Mouse (Mus musculus) layer of hippocampus, postnatal 10 days (tissue): Measurements from ENCODE around the gene Ddx5. TPM values are rescaled to one million over a fixed set of nuclear protein-coding genes. Genes with fewer than 3 reads are reported as not detected.
A peak's percentile ranks its signal among the peaks of the same experiment; 100 is the strongest.
"Not testable (repeated sequence)": the region's sequence is repeated elsewhere in the genome, so short reads cannot be mapped to it uniquely, and the experiment has no call there.

Source experiments
- DNase-seq, 2 experiments: peaks; one replicate each; pipeline ENCODE4 v3.0.0; 2021; ENCODE audit warnings: low spot score in 2 of 2
- long read RNA-seq: library from polyadenylated mRNA; stranded (forward); transcript quantifications from one replicate; pipeline ENCODE4 v2.0.0, GENCODE M21; 2023
- total RNA-seq, 2 experiments: library from RNA; stranded (reverse); gene quantifications; 2 replicates each; pipeline ENCODE4 v1.2.3; 2021

The Ddx5 gene
- 100 to 1,000 TPM; 692 to 786 TPM for total RNA-seq
- long read RNA-seq, transcript Ddx5-201 (13 exons, 3,559 nt) = major isoform, 378 of 626 reads
- long read RNA-seq, transcript Ddx5-208 (12 exons, 3,593 nt) = minor isoform, 64 of 626 reads
- long read RNA-seq, partial matches to known transcripts = 53 of 626 reads
- long read RNA-seq, other reads (novel, unspliced or antisense) = 131 of 626 reads

DNA sequence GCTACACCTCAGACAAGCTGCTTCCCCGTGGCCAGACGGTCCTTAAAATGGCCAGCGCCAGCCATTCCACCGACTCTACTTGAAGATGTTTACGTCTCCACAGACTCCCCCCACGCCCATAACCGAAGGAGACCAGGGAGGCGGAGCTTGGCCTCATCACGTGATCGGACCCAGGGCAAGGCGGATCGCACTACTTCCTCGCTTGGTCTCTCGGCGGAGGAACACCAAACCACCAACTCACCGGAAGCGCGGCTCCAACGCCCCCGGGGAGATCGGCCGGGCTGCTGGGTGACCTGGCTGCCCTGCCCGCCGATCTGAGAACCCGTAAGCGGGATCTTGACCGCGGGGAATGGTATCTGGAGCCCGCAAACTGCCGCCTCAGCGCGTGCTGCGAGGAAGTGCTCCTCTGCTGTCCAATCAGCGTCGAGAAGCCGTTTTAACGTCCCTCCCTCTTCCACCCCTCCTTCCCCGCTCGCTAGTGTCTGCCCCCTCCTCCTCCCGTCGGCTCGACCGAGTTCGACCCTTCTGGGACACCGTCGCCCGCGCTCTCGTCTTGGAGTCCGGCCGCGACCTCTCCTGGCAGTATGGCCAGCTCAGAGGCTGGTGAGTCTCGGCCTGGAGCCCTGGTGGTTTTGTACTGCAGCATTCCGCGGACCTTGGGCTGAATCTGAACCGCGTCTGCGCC lies at the start of gene Ddx5, which contains the start of gene Cep95:
Ddx5 (minus strand) TSS at position 411 of the 685 bp plus-strand sequence.
Cep95 (plus strand) TSS at position 478 of the 685 bp plus-strand sequence.
- DNase-seq = peak; percentile 96 to 97

DNA sequence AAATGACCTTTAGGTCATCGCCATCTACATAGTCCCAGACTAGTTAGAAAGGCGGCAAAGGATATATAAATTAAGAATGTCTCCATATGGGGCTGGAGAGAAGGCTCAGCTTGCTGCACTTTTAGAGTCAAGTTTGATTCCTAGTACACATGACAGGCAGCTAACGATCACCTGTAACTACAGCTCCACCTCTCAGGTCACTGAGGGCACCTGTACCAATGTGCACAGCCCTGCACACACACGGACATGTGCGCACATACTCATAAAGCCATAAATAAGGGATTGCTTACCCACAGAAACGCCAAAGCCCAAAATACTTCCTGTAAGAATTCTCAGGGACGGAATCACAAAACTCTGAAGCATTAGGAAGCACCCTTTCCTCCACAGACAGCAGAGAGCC lies 39.1 kb upstream of the Ddx5 start:
- DNase-seq = no peak

DNA sequence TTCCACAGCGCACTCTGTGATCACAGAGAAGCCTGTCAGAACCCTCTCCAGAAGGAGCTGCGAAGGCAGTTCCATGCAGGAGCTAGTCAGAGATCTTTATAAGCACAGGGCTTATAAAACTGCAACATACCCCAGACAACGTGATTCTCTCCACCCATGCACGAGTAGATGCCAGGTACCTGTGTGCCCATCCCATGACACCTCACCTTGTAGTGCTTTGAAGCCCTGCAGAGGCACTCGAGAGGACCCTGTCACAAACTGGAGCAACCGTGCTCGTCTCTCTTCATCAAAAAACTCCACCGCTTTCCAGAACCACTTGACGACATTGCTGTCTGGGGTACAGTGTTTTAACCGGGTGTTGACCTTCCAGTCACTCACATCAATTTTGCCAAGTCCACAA lies 35.4 kb upstream of the Ddx5 start:
- DNase-seq = no peak

- DNase-seq = no peak
Observed at GRCm38 (mm10) chr11:106823741-106824140, 34.8 kb upstream of the Ddx5 start.

DNA sequence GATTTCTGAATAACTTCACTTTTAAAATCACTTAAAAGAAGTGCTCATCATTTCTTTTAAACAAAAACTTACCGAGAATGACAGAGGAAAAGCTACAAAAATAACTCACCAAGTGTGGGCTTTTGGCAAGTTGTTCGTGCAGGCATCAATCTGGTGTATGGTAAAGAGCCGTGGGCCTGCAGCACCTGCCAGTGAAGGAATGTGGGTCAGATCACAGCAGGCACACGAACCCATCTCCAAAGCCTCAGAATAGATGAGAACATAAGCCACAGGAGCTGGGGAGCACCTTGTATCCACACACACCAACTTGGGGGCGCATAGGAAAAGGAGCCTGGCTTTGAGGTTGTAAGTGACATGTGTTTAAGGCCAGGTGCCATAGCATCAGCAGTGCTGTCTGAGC lies 33.9 kb upstream of the Ddx5 start:
- DNase-seq = peak in 1 of 2 experiments; percentile 13

DNA sequence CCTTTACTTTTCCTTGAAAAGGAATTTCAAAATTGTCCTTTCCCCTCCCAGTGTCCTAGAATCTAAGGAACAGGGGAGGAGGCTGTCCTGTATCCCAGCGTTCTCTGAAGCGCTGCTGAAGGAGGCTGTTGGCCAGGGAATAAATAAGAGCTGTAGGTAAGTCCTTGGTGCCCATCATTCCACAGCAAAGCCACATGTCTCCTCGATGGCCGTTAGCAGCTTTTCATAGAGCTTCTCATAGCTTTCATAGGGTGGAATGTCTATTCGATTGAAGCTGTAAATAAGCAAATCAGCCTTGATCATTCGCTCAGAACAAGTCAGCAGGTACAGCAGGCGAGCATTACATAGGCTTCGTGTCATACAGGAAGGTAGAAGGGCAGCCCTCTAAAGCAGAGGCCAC lies 33.5 kb upstream of the Ddx5 start:
- no peak for DNase-seq

GRCm38 (mm10) chr11:106821397-106821796 lies 32.4 kb upstream of the Ddx5 start:
- DNase-seq = no peak

GRCm38 (mm10) chr11:106820972-106821371 lies 32.0 kb upstream of the Ddx5 start:
- peak; percentile 41 to 45 for DNase-seq

DNA sequence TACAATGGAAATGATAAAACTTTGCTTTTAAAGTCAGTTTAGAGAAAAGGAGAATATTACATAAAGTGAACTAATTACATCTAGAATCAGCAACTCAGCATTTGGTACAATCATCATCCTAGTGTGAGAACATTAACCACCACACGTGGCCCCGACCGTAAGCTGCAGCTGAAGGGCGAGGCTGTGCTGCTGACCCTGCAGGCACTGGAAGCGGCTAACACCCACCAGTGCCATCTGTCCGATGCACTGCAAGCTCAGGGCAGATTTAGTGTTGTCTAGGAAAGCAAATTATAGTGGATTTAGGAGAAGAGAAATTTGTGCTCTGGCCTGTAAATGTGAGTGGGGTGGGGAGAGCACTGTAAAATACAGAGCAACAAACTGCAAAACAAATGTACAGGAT lies 31.3 kb upstream of the Ddx5 start:
- no peak for DNase-seq

DNA sequence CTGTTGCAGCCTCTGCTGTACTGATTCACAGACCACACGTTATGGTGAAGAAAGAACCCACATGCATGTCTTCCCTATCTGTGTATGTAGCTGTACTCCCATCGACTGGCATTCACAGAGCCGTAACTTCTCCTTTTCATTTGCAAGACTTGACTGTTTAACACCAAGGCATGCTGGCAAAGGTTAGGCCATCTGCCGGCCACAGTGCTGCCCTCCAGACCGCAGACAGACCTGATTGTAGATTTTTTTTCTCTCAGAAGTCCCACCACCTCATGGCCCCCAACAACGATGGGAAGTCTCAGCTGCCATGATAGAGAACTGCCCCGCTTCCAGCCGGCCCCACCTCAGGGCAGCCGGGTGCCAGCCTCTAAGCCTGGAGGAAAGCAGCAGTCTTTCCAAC lies 30.6 kb upstream of the Ddx5 start:
- DNase-seq = no peak

DNA sequence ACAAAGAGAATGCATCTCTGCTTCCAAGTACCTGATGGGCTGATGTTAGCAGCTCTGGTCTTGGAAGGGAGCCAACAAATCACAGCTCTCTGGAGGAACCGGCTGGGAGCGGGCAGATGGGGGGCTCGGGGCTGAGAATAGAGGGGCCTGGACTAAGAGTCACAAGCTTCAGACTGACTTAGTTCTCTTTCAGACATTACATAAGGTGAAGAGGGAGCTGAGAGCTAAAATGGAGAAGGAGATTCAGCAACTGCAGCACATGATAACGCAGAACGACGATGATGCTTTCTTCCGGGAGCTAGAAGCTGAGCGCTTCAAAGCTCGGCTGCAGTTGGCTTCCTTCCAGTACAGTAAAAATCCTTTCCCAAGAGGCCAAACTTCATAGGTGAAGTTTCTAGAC lies 29.4 kb upstream of the Ddx5 start:
- DNase-seq = peak in 1 of 2 experiments; percentile 10

DNA sequence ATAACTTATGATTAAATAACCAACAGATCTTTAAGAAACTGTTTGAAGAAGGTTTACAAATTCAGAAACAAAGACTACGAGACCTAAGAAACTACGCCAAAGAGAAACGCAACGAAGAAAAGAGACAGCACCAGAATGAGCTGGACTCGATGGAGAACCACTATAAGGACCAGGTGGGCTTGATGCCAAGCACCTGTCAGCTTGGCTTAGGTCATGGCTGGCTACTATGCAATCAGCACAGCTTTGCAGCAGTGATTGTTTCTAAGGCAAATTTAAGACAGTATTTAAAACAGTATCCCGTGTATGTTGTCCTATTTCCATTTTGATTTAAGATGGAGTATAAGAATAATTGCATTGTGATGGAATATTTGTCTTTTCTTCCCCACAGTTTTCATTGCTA lies 28.8 kb upstream of the Ddx5 start:
- no peak for DNase-seq

GRCm38 (mm10) chr11:106817156-106817555 lies 28.2 kb upstream of the Ddx5 start:
- DNase-seq = no peak

DNA sequence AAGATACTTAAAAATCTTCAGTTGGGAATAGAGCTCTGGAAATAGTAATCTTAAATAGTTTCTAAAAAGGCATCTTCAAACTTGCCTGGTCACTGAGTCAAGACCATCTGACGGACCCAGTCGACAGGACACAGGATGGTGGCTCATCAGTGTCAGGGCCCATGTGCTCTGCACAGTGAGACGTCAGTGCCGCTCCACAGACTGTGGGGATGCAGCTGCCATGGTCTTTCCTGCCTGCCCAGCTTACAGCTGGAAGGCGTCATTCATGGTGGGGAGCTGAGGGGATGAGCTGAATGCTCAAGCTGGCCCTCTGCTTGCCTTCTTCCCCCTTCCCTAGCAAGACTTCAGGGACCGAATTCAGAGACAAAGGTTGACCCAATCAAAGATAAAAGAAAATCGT lies 27.3 kb upstream of the Ddx5 start:
- no peak for DNase-seq

GRCm38 (mm10) chr11:106815761-106816160 lies 26.8 kb upstream of the Ddx5 start:
- no peak for DNase-seq

- DNase-seq = no peak
Observed at GRCm38 (mm10) chr11:106815331-106815730, 26.3 kb upstream of the Ddx5 start.

DNA sequence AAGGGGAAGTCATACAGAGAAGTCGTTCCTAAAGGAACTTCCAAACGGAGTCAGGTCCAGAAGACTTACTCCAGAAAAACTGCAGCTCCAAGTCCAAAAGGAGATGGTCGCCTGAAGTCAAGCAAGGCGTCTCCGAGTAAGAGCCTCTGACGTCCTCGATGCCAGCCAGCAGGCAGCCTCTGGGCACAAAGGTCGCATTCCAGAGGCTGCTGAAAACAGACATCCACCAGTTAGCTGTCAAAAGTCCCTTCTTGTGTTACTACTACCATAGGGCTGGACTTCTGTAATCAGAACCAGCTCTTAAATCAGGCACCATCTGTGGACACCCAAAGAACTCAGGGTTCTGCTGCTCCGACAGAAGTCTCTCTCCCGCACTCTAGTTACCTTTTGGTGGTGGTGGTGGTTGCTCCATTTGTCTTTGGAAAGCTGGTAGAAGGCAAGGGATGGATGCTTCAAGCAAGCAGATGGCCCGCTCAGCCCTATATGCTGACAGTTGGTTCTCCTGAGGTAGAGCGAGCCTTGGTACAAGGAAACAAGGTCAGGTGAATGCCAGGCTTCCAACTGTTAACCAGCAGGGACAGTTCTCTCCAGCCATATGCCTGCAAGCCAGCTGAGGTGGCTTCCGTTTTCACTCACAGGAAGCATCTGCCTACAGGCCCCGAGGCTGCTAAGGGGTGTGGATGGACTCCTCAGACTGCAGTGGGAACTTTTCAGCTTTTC lies 25.8 kb upstream of the Ddx5 start:
- DNase-seq = no peak

DNA sequence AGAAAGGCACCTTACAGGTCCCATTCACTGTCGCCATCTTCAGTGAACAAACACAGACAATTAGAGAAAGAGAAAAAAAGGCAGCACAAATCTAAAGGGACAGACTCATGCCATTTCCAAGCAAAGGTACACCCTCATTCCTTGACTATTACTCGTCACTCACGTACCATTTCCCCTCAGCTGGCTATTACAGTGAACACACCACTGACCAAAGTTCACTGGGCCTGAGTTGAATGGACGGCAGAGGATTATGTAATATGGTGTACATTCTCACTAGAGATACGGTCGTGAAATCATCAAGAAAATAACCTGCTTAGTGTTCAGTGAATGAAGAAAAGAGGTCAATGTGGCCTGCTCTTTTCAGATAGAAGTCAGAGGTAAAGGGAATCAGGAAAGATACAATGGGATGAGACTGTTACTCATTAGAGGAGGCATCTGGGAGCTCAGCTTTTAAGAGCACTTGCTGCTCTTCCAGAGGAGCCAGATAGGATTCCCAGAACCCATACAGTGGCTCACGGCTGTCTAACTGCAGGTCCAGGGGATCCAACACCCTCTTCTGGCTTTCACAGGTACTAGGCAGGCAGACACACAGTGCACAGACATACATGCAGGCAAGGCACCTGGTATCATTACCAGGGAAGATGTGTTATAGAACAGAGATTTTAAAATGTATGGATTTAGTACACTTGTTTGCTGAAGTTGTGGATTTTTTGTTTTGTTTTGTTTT lies 23.6 kb upstream of the Ddx5 start:
- no peak for DNase-seq

- not testable (repeated sequence) for DNase-seq
Observed at GRCm38 (mm10) chr11:106807442-106807841, 18.5 kb upstream of the Ddx5 start.

DNA sequence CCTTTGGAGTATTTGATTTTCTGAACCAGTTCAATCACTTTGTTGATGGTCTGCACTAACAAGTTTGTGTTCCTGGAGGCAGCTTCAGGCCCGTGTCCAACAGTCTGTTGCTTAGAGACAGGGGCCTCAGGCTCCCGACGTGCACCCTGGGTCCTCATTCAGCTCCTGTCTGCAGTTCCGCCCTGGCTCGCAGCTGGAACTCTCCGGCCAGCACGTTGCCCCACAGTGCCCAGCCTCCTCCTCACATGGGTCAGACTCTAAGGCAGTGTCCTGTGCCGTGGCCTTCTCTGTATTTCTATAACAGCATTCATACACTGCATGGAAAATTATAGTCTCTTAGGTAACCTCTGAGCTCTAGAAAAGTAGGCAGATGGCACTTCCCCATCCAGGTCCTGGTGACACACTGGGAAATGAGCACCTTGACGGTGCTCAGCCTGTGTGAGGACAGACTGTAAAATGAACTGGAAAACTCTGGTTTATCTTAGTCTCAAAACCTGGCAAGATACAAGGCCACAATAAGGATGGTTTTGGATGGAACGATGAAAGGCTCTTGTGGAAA lies 13.2 kb upstream of the Ddx5 start:
- DNase-seq = peak; percentile 17 to 46

GRCm38 (mm10) chr11:106795679-106796078 lies 6.7 kb upstream of the Ddx5 start:
- no peak for DNase-seq
